Mouse (Mus musculus) megakaryocyte, embryonic 14.5 days (primary cell): ENCODE data around the gene Ltv1.

Experiments used
- FLI1 ChIP-seq: IDR thresholded peaks from 2 replicates; pipeline ENCODE4 v1.6.1; 2012; ENCODE audit warnings: low read length, inconsistent platforms, mixed read lengths
- GATA1 ChIP-seq: IDR thresholded peaks from 3 replicates; pipeline ENCODE4 v1.6.1; 2012; ENCODE audit warnings: mixed read lengths, low read length, inconsistent platforms, borderline replicate concordance

- no peak for TF ChIP-seq GATA1
- no peak for TF ChIP-seq FLI1
These were observed 21.5 kb downstream of the Ltv1 start for GRCm38 (mm10) chr10:13171461-13171860.
